Mouse (Mus musculus) kidney, embryonic 14.5 days (tissue): Measurements from ENCODE around the gene Zfp462. TPM values are rescaled to one million over a fixed set of nuclear protein-coding genes. Genes with fewer than 3 reads are reported as not detected.

Source experiments
- ATAC-seq: fragments of 200-750 bp; cut with Nextera tagmentation; 2 replicates; pipeline ENCODE4 v1.8.0; 2017; ENCODE audit warnings: moderate number of reproducible peaks, mild to moderate bottlenecking, moderate TSS enrichment, moderate library complexity; ENCODE audit not compliant: low FRiP score, low TSS enrichment
- H3K27ac ChIP-seq: fragments of 300-500 bp; sonication (generic); 2 replicates; pipeline ENCODE4 v1.5.1; 2014; ENCODE audit warnings: low read depth, mild to moderate bottlenecking, low read length, moderate library complexity, mixed read lengths
- H3K27me3 ChIP-seq: fragments of 300-500 bp; sonication (generic); 2 replicates; pipeline ENCODE4 v1.6.1; 2014; ENCODE audit warnings: mild to moderate bottlenecking, low read length; ENCODE audit not compliant: control insufficient read depth, insufficient read depth
- H3K36me3 ChIP-seq: fragments of 300-500 bp; sonication (generic); 2 replicates; pipeline ENCODE4 v1.6.1; 2014; ENCODE audit warnings: low read length, mixed read lengths; ENCODE audit not compliant: control insufficient read depth, insufficient read depth
- H3K4me1 ChIP-seq: fragments of 300-500 bp; sonication (generic); 2 replicates; pipeline ENCODE4 v1.6.1; 2014; ENCODE audit warnings: low read length, mixed read lengths; ENCODE audit not compliant: control insufficient read depth, insufficient read depth
- H3K4me2 ChIP-seq: fragments of 300-500 bp; sonication (generic); replicated peaks from 2 replicates; pipeline ENCODE4 v1.6.1; 2014; ENCODE audit warnings: low read depth, mild to moderate bottlenecking, low read length
- H3K4me3 ChIP-seq: fragments of 300-500 bp; sonication (generic); 2 replicates; pipeline ENCODE4 v1.5.1; 2014; ENCODE audit warnings: mild to moderate bottlenecking, low read length
- H3K9ac ChIP-seq: fragments of 300-500 bp; sonication (generic); 2 replicates; pipeline ENCODE4 v1.6.1; 2014; ENCODE audit warnings: low read depth, mild to moderate bottlenecking, low read length, moderate library complexity
- H3K9me3 ChIP-seq: fragments of 300-500 bp; sonication (generic); 2 replicates; pipeline ENCODE4 v1.6.1; 2016; ENCODE audit warnings: low read length; ENCODE audit not compliant: control insufficient read depth
- WGBS: fragments of 180-500 bp; shearing (Covaris S2); extraction: QIAGEN DNeasy Blood & Tissue Kit; methylation state at CpG from one replicate; pipeline ENCODE4 v1.1.7; 2014; 5-methylcytosine and 5-hydroxymethylcytosine counted together
- polyA plus RNA-seq: library from polyadenylated mRNA; unstranded; fragments of >200 nt; fragmentation: Nextera tagmentation; extraction: Ambion mirVana; gene quantifications from 2 replicates; pipeline ENCODE4 v1.2.1, GENCODE M21; 2014

Zfp462 gene
- polyA plus RNA-seq, 1 experiment from 2014 or later: 10.0 TPM

- no peak overlapping the region for H3K4me2 ChIP-seq
- H3K9ac ChIP-seq: no peak overlapping the region
- no peaks in the 10 kb centered on the region for H3K36me3 ChIP-seq
- no peak overlapping the region for H3K27ac ChIP-seq
- H3K27me3 ChIP-seq: no peaks in the 10 kb centered on the region
- H3K9me3 ChIP-seq: no peaks in the 10 kb centered on the region
- no peaks in the 10 kb centered on the region for H3K4me1 ChIP-seq
- 63% methylated on average over 2 of the region's 2 CpGs for WGBS
- ATAC-seq: no peak
- no peak overlapping the region for H3K4me3 ChIP-seq
These were observed 176.3 kb downstream of the Zfp462 start for GRCm38 (mm10) chr4:55121126-55121525.

DNA sequence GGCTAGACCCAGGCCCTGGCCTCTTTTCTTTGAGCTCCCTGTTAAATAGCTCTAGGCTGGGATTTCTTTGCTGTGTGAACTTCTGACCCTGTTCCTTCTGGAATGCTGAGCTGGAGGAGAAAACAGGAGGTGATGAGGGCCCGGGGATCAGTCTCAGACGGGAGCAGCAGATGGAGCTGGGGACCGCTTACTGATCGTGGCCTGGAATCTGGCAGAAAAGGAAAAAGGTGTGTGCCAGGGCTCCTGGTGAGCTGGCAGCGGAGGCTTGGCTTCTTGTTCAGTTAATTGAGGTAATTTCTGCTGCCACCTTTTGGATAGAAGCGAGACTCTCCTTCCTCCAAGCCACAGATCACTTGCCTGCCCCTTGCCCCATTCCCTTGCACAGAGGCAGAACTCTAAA lies 177.1 kb downstream of the Zfp462 start:
- no peak overlapping the region for H3K27ac ChIP-seq
- 54% methylated on average over 6 of the region's 6 CpGs for WGBS
- no peaks in the 10 kb centered on the region for H3K4me1 ChIP-seq
- no peak overlapping the region for H3K9ac ChIP-seq
- no peak overlapping the region for H3K4me3 ChIP-seq
- H3K27me3 ChIP-seq: no peaks in the 10 kb centered on the region
- H3K9me3 ChIP-seq: no peaks in the 10 kb centered on the region
- H3K4me2 ChIP-seq: no peak overlapping the region
- no peak for ATAC-seq
- no peaks in the 10 kb centered on the region for H3K36me3 ChIP-seq

DNA sequence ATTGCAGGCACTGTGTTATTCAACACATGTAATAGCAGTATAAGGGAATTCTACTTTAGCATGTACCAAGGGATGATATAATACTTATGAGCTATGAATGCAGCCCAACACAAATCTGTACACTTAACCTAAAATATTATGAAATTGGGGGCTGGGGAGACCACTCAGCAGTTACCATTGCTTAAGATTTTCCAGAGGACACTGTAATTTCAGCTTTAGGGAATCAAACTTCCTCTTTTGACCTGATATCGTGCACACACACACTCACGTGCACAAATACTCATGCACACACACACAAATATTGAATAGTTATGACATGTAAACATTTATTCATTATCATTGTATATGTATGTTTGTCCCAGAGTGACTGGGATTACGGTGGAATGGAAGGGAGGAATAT lies 179.3 kb downstream of the Zfp462 start:
- H3K9ac ChIP-seq: no peak overlapping the region
- no peaks in the 10 kb centered on the region for H3K4me1 ChIP-seq
- H3K27ac ChIP-seq: no peak overlapping the region
- 89% methylated on average over 3 of the region's 3 CpGs for WGBS
- no peak for ATAC-seq
- no peaks in the 10 kb centered on the region for H3K27me3 ChIP-seq
- H3K4me2 ChIP-seq: no peak overlapping the region
- H3K9me3 ChIP-seq: no peaks in the 10 kb centered on the region
- H3K36me3 ChIP-seq: no peaks in the 10 kb centered on the region
- no peak overlapping the region for H3K4me3 ChIP-seq

DNA sequence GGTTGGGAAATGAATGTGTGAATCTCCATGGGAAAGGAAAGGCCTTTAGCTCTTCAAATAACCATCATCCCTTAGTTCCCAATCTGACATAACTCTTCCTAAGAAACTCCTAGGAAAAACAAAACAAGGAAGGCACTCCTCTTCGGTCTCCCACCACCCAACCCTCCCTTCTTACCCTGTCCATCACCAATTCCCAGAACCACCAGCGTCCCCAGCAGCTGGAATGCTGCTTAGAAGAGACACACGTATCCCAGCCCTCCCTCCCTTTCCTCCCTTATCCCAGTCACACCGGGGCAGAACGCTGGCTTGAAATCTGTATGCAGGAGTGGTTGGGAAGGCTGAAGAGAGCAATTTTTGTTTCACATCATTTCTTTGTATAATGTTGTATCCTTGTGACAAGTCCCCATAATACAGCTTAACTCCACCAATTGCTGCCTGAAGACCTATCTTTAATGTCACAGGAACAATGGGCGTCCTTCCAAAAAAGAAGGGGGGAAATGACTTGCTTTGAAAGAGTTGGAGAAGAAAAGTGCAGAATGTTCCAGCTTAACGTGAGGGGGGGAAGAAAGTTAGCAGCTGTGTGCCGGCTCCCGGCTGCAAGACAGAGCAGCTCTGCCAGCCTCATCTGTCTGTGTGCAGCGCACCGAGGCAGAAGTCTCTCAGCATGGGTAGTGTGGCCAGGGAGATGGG lies 180.3 kb downstream of the Zfp462 start:
- H3K27me3 ChIP-seq: no peaks in the 10 kb centered on the region
- 54% methylated on average over 11 of the region's 11 CpGs for WGBS
- no peaks in the 10 kb centered on the region for H3K36me3 ChIP-seq
- H3K4me1 ChIP-seq: no peaks in the 10 kb centered on the region
- H3K4me2 ChIP-seq: no peak overlapping the region; the same call in 1 of the 2 replicates
- H3K9me3 ChIP-seq: no peaks in the 10 kb centered on the region
- no peak overlapping the region for H3K9ac ChIP-seq
- H3K4me3 ChIP-seq: no peak overlapping the region
- H3K27ac ChIP-seq: no peak overlapping the region
- no peak for ATAC-seq

DNA sequence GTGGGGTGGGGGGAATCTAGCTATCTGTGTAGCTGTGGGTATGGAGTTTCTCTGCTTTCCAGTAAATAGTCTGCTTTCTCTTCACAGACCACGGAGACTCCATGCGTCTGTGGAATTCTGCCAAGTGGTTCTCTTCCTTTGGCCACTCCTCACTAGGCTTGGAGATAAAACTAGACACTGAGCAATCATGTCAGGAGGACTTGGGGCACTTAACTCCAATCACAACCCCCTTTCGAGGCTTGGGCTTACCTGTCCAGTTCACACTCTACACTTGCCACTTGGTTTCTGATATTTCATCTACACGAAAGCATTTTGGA lies 180.8 kb downstream of the Zfp462 start:
- H3K27me3 ChIP-seq: no peaks in the 10 kb centered on the region
- no peak overlapping the region for H3K27ac ChIP-seq
- H3K36me3 ChIP-seq: no peaks in the 10 kb centered on the region
- WGBS: 73% methylated on average over 4 of the region's 4 CpGs
- H3K9me3 ChIP-seq: no peaks in the 10 kb centered on the region
- H3K4me3 ChIP-seq: no peak overlapping the region
- no peak overlapping the region for H3K9ac ChIP-seq
- no peak overlapping the region; the same call in 1 of the 2 replicates for H3K4me2 ChIP-seq
- no peak for ATAC-seq
- H3K4me1 ChIP-seq: no peaks in the 10 kb centered on the region

DNA sequence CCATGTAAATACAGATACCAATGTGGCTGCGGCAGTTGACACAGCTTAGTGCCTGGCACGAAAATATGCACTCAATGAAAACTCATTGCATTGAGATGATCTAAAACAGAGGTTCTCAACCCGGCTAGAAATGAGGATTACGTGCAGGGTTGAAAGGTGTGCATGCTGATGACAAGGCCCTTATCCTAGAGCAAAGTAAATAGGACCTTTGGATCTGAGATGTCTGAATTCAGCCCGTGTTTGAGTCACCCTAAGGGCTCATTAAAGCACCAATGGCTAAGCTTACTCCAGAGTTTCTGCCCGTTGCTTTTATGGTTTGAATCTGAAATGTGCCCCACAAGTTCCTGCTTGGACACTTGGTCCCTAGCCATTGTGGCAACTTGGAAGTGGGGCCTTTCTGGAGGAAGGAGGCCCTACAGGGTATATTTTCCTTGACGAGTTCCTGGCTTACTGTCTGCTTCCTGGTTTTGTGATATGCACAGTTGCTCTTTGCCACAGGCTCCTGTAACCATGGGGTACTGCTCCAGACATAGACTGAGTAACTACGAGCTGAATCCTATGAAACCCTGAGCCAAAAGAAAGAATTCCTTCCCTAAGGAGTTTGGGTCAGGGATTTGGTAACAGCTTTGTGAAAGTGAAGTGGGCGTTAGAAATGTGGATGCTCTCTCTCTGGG lies 182.5 kb downstream of the Zfp462 start:
- Histone ChIP-seq H3K4me3 (no peak overlapping the region), H3K27ac (no peak overlapping the region), H3K9ac (no peak overlapping the region), H3K9me3 (no peaks in the 10 kb centered on the region), H3K4me2 (no peak overlapping the region), H3K36me3 (no peaks in the 10 kb centered on the region), H3K4me1 (no peaks in the 10 kb centered on the region), H3K27me3 (no peaks in the 10 kb centered on the region)
- no peak for ATAC-seq
- WGBS: 89% methylated on average over 9 of the region's 9 CpGs

GRCm38 (mm10) chr4:55128088-55128835 lies 183.4 kb downstream of the Zfp462 start:
- 76% methylated on average over 13 of the region's 13 CpGs for WGBS
- ATAC-seq: no peak
- Histone ChIP-seq H3K36me3 (no peaks in the 10 kb centered on the region), H3K4me3 (no peak overlapping the region), H3K4me1 (no peaks in the 10 kb centered on the region), H3K9me3 (no peaks in the 10 kb centered on the region), H3K27me3 (no peaks in the 10 kb centered on the region), H3K4me2 (no peak overlapping the region), H3K27ac (no peak overlapping the region), H3K9ac (no peak overlapping the region)
